Mouse (Mus musculus) thymus, adult 2 months (tissue): ENCODE data around the gene Pnliprp2. TPM values are rescaled to one million over a fixed set of nuclear protein-coding genes. Genes with fewer than 3 reads are reported as not detected.
A peak's percentile ranks its signal among the peaks of the same experiment; 100 is the strongest.

Experiments used
- DNase-seq: peaks from one replicate; pipeline ENCODE4 v3.0.0; 2021
- H3K27ac ChIP-seq: fragments of 200-500 bp; 2 replicates; pipeline ENCODE4 v1.5.1; 2012; ENCODE audit warnings: low read length, control low read depth; ENCODE audit not compliant: control insufficient read depth, insufficient read depth
- H3K27me3 ChIP-seq: fragments of 200-500 bp; 2 replicates; pipeline ENCODE4 v1.6.1; 2012; ENCODE audit warnings: mild to moderate bottlenecking, low read length, moderate library complexity, mixed read lengths; ENCODE audit not compliant: control insufficient read depth, insufficient read depth
- H3K36me3 ChIP-seq: fragments of 200-500 bp; 2 replicates; pipeline ENCODE4 v1.6.1; 2012; ENCODE audit warnings: mild to moderate bottlenecking, low read length, moderate library complexity; ENCODE audit not compliant: control insufficient read depth, insufficient read depth
- H3K4me1 ChIP-seq: fragments of 200-500 bp; replicated peaks from 2 replicates; pipeline ENCODE4 v1.6.1; 2012; ENCODE audit warnings: low read length; ENCODE audit not compliant: control insufficient read depth, insufficient read depth
- H3K4me3 ChIP-seq: fragments of 200-500 bp; 2 replicates; pipeline ENCODE4 v1.5.1; 2012; ENCODE audit warnings: mild to moderate bottlenecking, low read length, control low read depth, moderate library complexity; ENCODE audit not compliant: control insufficient read depth, insufficient read depth
- CTCF ChIP-seq: fragments of 200-500 bp; IDR thresholded peaks from 2 replicates; pipeline ENCODE4 v1.5.1; 2012; ENCODE audit warnings: mild to moderate bottlenecking, control low read depth, low read length, moderate library complexity, borderline replicate concordance; ENCODE audit not compliant: control insufficient read depth, poor library complexity, insufficient read depth; ENCODE audit errors: extremely low read depth
- POLR2A ChIP-seq: fragments of 200-500 bp; IDR thresholded peaks from 2 replicates; pipeline ENCODE4 v1.6.1; 2012; ENCODE audit warnings: mild to moderate bottlenecking, low read length, control low read depth, moderate library complexity; ENCODE audit not compliant: control insufficient read depth, poor library complexity, insufficient read depth; ENCODE audit errors: extremely low read depth
- WGBS: fragments of 180-500 bp; shearing (Covaris S2); methylation state at CpG from one replicate; pipeline ENCODE4 v1.1.7; 2018; 5-methylcytosine and 5-hydroxymethylcytosine counted together
- polyA plus RNA-seq: library from polyadenylated mRNA; depleted of rRNA; stranded (reverse); fragments of >200 nt; gene quantifications from 2 replicates; pipeline ENCODE4 v1.2.3, GENCODE M21; 2012

Pnliprp2 gene
- polyA plus RNA-seq, 1 experiment = not detected

- WGBS = 94% methylated on average over 13 of the region's 13 CpGs
- no peak overlapping the region for H3K27ac ChIP-seq
These were observed 55.8 kb downstream of the Pnliprp2 start for GRCm38 (mm10) chr19:58815179-58815922.

GRCm38 (mm10) chr19:58816453-58817041, 57.0 kb downstream of the Pnliprp2 start:
- H3K27ac ChIP-seq = no peak overlapping the region
- WGBS = 91% methylated on average over 17 of the region's 17 CpGs
- no peak overlapping the region for H3K4me3 ChIP-seq
- H3K36me3 ChIP-seq = no peaks in the 10 kb centered on the region
- peaks cover 13% of the 10 kb centered on the region for H3K4me1 ChIP-seq
- no peak for DNase-seq
- H3K27me3 ChIP-seq = no peaks in the 10 kb centered on the region
- TF ChIP-seq POLR2A (no peak), CTCF (no peak)

More at GRCm38 (mm10) chr19:58815179-58815922, 55.8 kb downstream of the Pnliprp2 start:
- DNase-seq = no peak
- H3K4me3 ChIP-seq = no peak overlapping the region
- H3K36me3 ChIP-seq = no peaks in the 10 kb centered on the region
- no peak for TF ChIP-seq POLR2A
- H3K4me1 ChIP-seq = peaks cover 13% of the 10 kb centered on the region
- H3K27me3 ChIP-seq = no peaks in the 10 kb centered on the region

- H3K36me3 ChIP-seq = no peaks in the 10 kb centered on the region
- H3K4me3 ChIP-seq = no peak overlapping the region
- no peak overlapping the region for H3K27ac ChIP-seq
- H3K4me1 ChIP-seq = peaks cover 13% of the 10 kb centered on the region
- no peak for TF ChIP-seq POLR2A
- no peak for TF ChIP-seq CTCF
- H3K27me3 ChIP-seq = no peaks in the 10 kb centered on the region
- no peak for DNase-seq
- WGBS = 86% methylated on average over 11 of the region's 11 CpGs
These were observed 57.9 kb downstream of the Pnliprp2 start for GRCm38 (mm10) chr19:58817398-58817797.

- 20% methylated on average over 14 of the region's 14 CpGs for WGBS
- Histone ChIP-seq H3K36me3 (no peaks in the 10 kb centered on the region), H3K4me3 (no peak overlapping the region), H3K4me1 (peaks cover 13% of the 10 kb centered on the region), H3K27ac (no peak overlapping the region), H3K27me3 (no peaks in the 10 kb centered on the region)
- TF ChIP-seq POLR2A = no peak
- no peak for TF ChIP-seq CTCF
- peak; percentile 8 for DNase-seq
These were observed 59.3 kb downstream of the Pnliprp2 start for GRCm38 (mm10) chr19:58818571-58819415.

GRCm38 (mm10) chr19:58822454-58823200, 63.1 kb downstream of the Pnliprp2 start:
- TF ChIP-seq POLR2A = no peak
- no peak for TF ChIP-seq CTCF
- DNase-seq = no peak
- H3K27ac ChIP-seq = no peak overlapping the region
- no peaks in the 10 kb centered on the region for H3K36me3 ChIP-seq
- peaks cover 13% of the 10 kb centered on the region for H3K4me1 ChIP-seq
- WGBS = 49% methylated on average over 20 of the region's 20 CpGs
- no peaks in the 10 kb centered on the region for H3K27me3 ChIP-seq
- no peak overlapping the region for H3K4me3 ChIP-seq

GRCm38 (mm10) chr19:58823301-58823700, 63.8 kb downstream of the Pnliprp2 start:
- DNase-seq = no peak
- Histone ChIP-seq H3K4me3 (no peak overlapping the region), H3K4me1 (peaks cover 13% of the 10 kb centered on the region), H3K27ac (no peak overlapping the region), H3K36me3 (no peaks in the 10 kb centered on the region), H3K27me3 (no peaks in the 10 kb centered on the region)
- no peak for TF ChIP-seq CTCF
- no peak for TF ChIP-seq POLR2A
- 92% methylated on average over 3 of the region's 3 CpGs for WGBS
